Mouse (Mus musculus) liver, embryonic 14.5 days (tissue): ENCODE measurements around the gene Gpr158. TPM values are rescaled to one million over a fixed set of nuclear protein-coding genes. Genes with fewer than 3 reads are reported as not detected.

Experiments
- ATAC-seq: fragments of 200-750 bp; cut with Nextera tagmentation; 2 replicates; pipeline ENCODE4 v1.8.0; 2017; ENCODE audit warnings: moderate number of reproducible peaks, mild to moderate bottlenecking, moderate library complexity; ENCODE audit not compliant: insufficient read depth
- DNase-seq, 3 experiments: peaks; one replicate each; pipeline ENCODE4 v3.0.0-alpha.2; 2012 to 2013; ENCODE audit warnings: low read depth in 3 of 3, low spot score in 3 of 3
- H3K27ac ChIP-seq: fragments of 300-500 bp; sonication (generic); 2 replicates; pipeline ENCODE4 v1.5.1; 2014; ENCODE audit warnings: moderate library complexity, mild to moderate bottlenecking, control low read depth, inconsistent platforms
- H3K27me3 ChIP-seq: fragments of 300-500 bp; sonication (generic); 2 replicates; pipeline ENCODE4 v1.6.1; 2014; ENCODE audit warnings: mild to moderate bottlenecking, low read length, moderate library complexity; ENCODE audit not compliant: control insufficient read depth, insufficient read depth
- H3K36me3 ChIP-seq: fragments of 300-500 bp; sonication (generic); replicated peaks from 2 replicates; pipeline ENCODE4 v1.6.1; 2014; ENCODE audit warnings: low read depth; ENCODE audit not compliant: control insufficient read depth, insufficient read depth
- H3K4me1 ChIP-seq, 2 experiments: fragments of 200-500 bp in 1 of 2; fragments of 300-500 bp in 1 of 2; sonication (generic) in 1 of 2; replicated peaks; 2 replicates each; pipeline ENCODE4 v1.6.1; 2012 to 2014; ENCODE audit warnings: antibody characterized with exemption in 1 of 2, inconsistent platforms in 1 of 2, low read length in 1 of 2; ENCODE audit not compliant: control insufficient read depth in 2 of 2, insufficient read depth in 2 of 2
- H3K4me2 ChIP-seq: fragments of 300-500 bp; sonication (generic); 2 replicates; pipeline ENCODE4 v1.6.1; 2014; ENCODE audit warnings: low read depth, mild to moderate bottlenecking, control low read depth, moderate library complexity
- H3K4me3 ChIP-seq, 2 experiments: fragments of 200-500 bp in 1 of 2; fragments of 300-500 bp in 1 of 2; sonication (generic) in 1 of 2; 2 replicates each; pipeline ENCODE4 v1.5.1; 2012 to 2014; ENCODE audit warnings: low read depth in 2 of 2, low read length in 2 of 2, mild to moderate bottlenecking in 2 of 2, control low read depth in 1 of 2, inconsistent platforms in 1 of 2, moderate library complexity in 1 of 2; ENCODE audit not compliant: insufficient read depth in 1 of 2
- H3K9ac ChIP-seq: fragments of 300-500 bp; sonication (generic); replicated peaks from 2 replicates; pipeline ENCODE4 v1.6.1; 2014; ENCODE audit warnings: mild to moderate bottlenecking, control low read depth, moderate library complexity
- H3K9me3 ChIP-seq: fragments of 300-500 bp; sonication (generic); 2 replicates; pipeline ENCODE4 v1.6.1; 2016; ENCODE audit warnings: low read length, mixed read lengths; ENCODE audit not compliant: control insufficient read depth
- CTCF ChIP-seq: IDR thresholded peaks from 2 replicates; pipeline ENCODE4 v1.5.1; 2016; ENCODE audit warnings: antibody characterized with exemption, low read depth, control low read depth
- EP300 ChIP-seq: IDR thresholded peaks from 2 replicates; pipeline ENCODE4 v1.6.1; 2016; ENCODE audit warnings: antibody characterized with exemption, low read depth
- WGBS: fragments of 180-500 bp; shearing (Covaris S2); extraction: QIAGEN DNeasy Blood & Tissue Kit; methylation state at CpG from one replicate; pipeline ENCODE4 v1.1.7; 2014; ENCODE audit not compliant: insufficient replicate concordance; 5-methylcytosine and 5-hydroxymethylcytosine counted together
- polyA plus RNA-seq, 2 experiments: library from polyadenylated mRNA; depleted of rRNA in 1 of 2; stranded (reverse) in 1 of 2; unstranded in 1 of 2; fragments of >200 nt; fragmentation: Nextera tagmentation in 1 of 2; extraction: Ambion mirVana in 1 of 2; gene quantifications; 2 replicates each; pipeline versions ENCODE4 v1.2.1 to v1.2.3; 2012 to 2014

The Gpr158 gene
- polyA plus RNA-seq, 2 experiments, result not detected

- H3K4me3 ChIP-seq, result no peak overlapping the region
- no peak overlapping the region for H3K9ac ChIP-seq
- H3K9me3 ChIP-seq, result no peaks in the 10 kb centered on the region
- DNase-seq (no peak), ATAC-seq (no peak)
- 75% methylated on average over 2 of the region's 2 CpGs for WGBS
- no peak overlapping the region for H3K4me2 ChIP-seq
- no peaks in the 10 kb centered on the region for H3K27me3 ChIP-seq
- no peak overlapping the region for H3K27ac ChIP-seq
- H3K4me1 ChIP-seq, result no peaks in the 10 kb centered on the region
- H3K36me3 ChIP-seq, result no peaks in the 10 kb centered on the region
- no peak for TF ChIP-seq EP300
- no peak for TF ChIP-seq CTCF
Observed at GRCm38 (mm10) chr2:21474957-21475356, 107.6 kb downstream of the Gpr158 start.

- no peak for DNase-seq
- no peaks in the 10 kb centered on the region for H3K36me3 ChIP-seq
- H3K9me3 ChIP-seq, result no peaks in the 10 kb centered on the region
- no peak overlapping the region for H3K27ac ChIP-seq
- H3K4me3 ChIP-seq, result no peak overlapping the region
- TF ChIP-seq CTCF (no peak), EP300 (no peak)
- no peaks in the 10 kb centered on the region for H3K27me3 ChIP-seq
- no peak overlapping the region for H3K4me2 ChIP-seq
- no peak for ATAC-seq
- no peaks in the 10 kb centered on the region for H3K4me1 ChIP-seq
- H3K9ac ChIP-seq, result no peak overlapping the region
- 43% methylated on average over 3 of the region's 3 CpGs for WGBS
Observed at GRCm38 (mm10) chr2:21496881-21497280, 129.5 kb downstream of the Gpr158 start.

GRCm38 (mm10) chr2:21497965-21498364 lies 130.6 kb downstream of the Gpr158 start:
- Histone ChIP-seq H3K4me3 (no peak overlapping the region), H3K4me1 (no peaks in the 10 kb centered on the region), H3K36me3 (no peaks in the 10 kb centered on the region), H3K4me2 (no peak overlapping the region), H3K27me3 (no peaks in the 10 kb centered on the region), H3K9ac (no peak overlapping the region), H3K9me3 (no peaks in the 10 kb centered on the region), H3K27ac (no peak overlapping the region)
- DNase-seq, result no peak
- TF ChIP-seq EP300, result no peak
- no peak for TF ChIP-seq CTCF
- ATAC-seq, result no peak
- 58% methylated on average over 1 of the region's 1 CpGs for WGBS

- H3K36me3 ChIP-seq, result no peaks in the 10 kb centered on the region
- no peaks in the 10 kb centered on the region for H3K27me3 ChIP-seq
- 60% methylated on average over 2 of the region's 2 CpGs for WGBS
- no peak for DNase-seq
- no peak overlapping the region for H3K27ac ChIP-seq
- H3K4me2 ChIP-seq, result no peak overlapping the region
- no peaks in the 10 kb centered on the region for H3K4me1 ChIP-seq
- ATAC-seq, result no peak
- H3K9me3 ChIP-seq, result no peaks in the 10 kb centered on the region
- no peak overlapping the region for H3K4me3 ChIP-seq
- no peak for TF ChIP-seq CTCF
- TF ChIP-seq EP300, result no peak
- no peak overlapping the region for H3K9ac ChIP-seq
Observed at GRCm38 (mm10) chr2:21499399-21499798, 132.1 kb downstream of the Gpr158 start.

- no peak for DNase-seq
- no peak overlapping the region for H3K4me2 ChIP-seq
- H3K27me3 ChIP-seq, result no peaks in the 10 kb centered on the region
- H3K9ac ChIP-seq, result no peak overlapping the region
- no peak for ATAC-seq
- WGBS, result 45% methylated on average over 1 of the region's 1 CpGs
- H3K4me3 ChIP-seq, result no peak overlapping the region
- H3K36me3 ChIP-seq, result no peaks in the 10 kb centered on the region
- H3K4me1 ChIP-seq, result no peaks in the 10 kb centered on the region
- H3K9me3 ChIP-seq, result no peaks in the 10 kb centered on the region
- TF ChIP-seq EP300 (no peak), CTCF (no peak)
- H3K27ac ChIP-seq, result no peak overlapping the region
Observed at GRCm38 (mm10) chr2:21507449-21507848, 140.1 kb downstream of the Gpr158 start.
